Mouse (Mus musculus) heart, adult 11 months (tissue): ENCODE measurements around the gene Olfr1131.
"Not testable (repeated sequence)": the region's sequence is repeated elsewhere in the genome, so short reads cannot be mapped to it uniquely, and the experiment has no call there.

Source experiments
- DNase-seq: peaks from one replicate; pipeline ENCODE4 v3.0.0; 2022

The Olfr1131 gene

DNA sequence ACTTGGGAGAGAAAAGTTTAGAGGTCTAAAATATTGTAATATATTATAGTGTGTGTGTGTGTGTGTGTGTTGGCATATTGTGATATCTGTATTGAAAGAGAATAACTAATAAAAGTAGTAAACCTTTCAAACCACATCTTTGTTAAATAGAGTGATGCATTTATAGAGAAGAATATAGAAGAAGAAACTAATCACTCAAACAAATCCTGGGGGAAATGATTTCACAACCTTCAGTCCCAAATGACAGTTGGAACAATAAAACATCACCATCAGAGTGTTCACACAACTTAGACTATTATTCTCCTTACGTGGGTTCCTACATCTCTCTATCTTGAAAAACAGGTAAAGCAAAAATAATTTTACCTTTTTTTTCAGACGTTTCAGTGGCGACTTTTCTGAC, at the start of gene Olfr1131:
TSS of gene Olfr1131 (plus strand) at position 301 of the 400 bp plus-strand sequence.
- DNase-seq = no peak

DNA sequence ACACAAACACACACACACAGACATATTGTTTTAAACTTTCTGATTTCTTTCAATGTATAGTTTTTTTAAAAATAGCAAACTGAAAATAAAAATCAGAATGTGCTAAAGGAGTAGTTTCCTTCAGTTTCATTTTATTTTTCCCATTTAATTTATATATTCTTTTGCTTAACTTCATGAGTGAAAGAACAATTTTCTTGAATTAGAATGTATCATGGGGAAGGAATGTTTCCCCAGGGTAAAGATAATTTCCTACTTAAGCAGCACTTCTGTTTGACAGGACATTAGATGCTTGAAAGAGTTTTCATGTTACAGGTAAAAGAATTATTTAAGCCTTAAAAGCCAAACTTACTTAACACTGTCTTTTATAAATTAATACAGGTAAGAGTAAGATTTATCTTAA, 21.0 kb upstream of the Olfr1131 start, which contains the start of gene Olfr1130:
TSS of gene Olfr1130 (plus strand) at position 301 of the 400 bp plus-strand sequence.
- not testable (repeated sequence) for DNase-seq

- DNase-seq = no peak
Observed at GRCm38 (mm10) chr2:87637435-87637834, 10.5 kb downstream of the Olfr1131 start, which contains the start of gene Olfr1132. TSS of gene Olfr1132 (minus strand) at chr2:87637535.

DNA sequence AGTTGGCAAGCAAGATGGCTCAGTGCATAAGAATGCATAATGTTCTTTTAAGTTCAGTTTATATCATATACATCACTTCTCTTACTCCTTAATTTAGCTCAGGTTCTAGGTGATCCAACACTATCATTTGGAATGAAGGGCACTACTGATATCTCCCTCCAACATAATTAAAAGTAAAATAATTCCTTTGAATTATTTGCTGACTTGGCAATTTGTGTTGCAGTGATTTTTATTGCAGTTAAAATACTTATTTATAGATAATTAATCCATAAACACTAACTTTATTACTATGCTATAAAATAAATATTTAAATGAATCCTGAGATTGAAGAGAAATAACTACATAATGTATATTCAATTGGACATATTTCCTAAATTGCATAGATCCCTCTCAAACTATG, 15.5 kb downstream of the Olfr1131 start:
- no peak for DNase-seq

DNA sequence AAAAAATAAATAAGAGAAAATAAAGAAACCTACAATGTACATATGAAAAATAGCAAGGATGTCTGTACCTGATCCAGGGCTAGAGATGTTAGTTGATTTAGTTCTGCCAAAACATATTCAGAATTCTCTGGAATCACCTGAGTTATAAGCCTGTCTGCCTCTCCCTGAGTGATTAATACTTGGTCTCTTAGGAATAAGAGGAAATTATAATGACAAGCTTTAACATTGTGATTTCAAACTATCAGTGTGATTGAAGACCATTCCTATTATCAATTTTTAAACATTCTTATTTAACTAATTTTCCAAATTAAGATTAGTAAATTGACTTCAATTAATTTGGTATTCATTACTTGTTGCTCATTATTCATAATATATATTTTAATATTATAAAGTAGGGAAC, 20.4 kb downstream of the Olfr1131 start, which contains the start of gene Olfr1133:
TSS of gene Olfr1133 (minus strand) at position 101 of the 400 bp plus-strand sequence.
- no peak for DNase-seq

DNA sequence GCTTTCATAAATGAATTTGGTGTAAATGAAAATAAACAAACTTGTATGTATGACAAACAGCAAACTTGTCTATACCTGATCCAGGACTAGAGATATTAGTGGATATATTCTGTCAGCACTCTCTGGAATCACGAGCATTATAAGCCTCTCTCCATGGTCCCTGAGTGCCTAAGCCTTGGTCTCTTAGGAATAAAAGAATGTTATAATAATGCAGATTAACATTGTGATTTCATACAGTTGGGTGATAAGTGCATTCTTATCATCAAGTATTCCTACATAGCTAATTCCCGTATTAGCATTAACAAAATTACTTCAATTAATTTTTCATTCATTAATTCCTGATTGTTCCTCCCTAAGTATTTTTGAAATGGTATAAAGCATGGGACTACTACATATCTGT, 31.5 kb downstream of the Olfr1131 start, which contains the start of gene Olfr1134:
TSS of gene Olfr1134 (minus strand) at position 101 of the 400 bp plus-strand sequence.
- no peak for DNase-seq

DNA sequence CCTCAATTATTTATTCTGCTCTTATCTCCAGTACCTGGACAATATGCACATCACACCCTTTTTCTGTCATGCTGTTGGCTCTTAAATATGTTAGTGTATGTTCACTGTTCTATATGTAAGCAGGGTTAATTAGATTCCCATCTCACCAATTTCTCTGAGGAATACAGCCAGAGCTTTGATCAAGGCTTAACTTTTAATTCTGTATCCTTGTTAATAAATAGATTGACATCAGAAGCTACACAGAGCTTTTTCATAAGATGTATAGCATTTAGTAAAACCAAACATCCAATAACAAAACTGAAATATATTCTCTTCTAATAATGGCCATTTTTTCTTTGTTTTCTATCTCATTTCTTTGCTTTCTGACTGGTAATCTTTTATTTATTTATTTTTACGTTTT, 46.7 kb downstream of the Olfr1131 start, which contains the start of gene Olfr1135:
TSS of gene Olfr1135 (minus strand) at position 101 of the 400 bp plus-strand sequence.
- DNase-seq = no peak
